Mouse (Mus musculus) midbrain, embryonic 15.5 days (tissue): ENCODE data around the gene Cdc42ep5. TPM values are rescaled to one million over a fixed set of nuclear protein-coding genes. Genes with fewer than 3 reads are reported as not detected.

Experiments
- ATAC-seq: fragments of 200-750 bp; cut with Nextera tagmentation; replicated peaks from 2 replicates; pipeline ENCODE4 v1.8.0; 2017; ENCODE audit warnings: moderate TSS enrichment
- H3K27ac ChIP-seq: fragments of 300-500 bp; sonication (generic); 2 replicates; pipeline ENCODE4 v1.5.1; 2015; ENCODE audit warnings: mild to moderate bottlenecking, inconsistent platforms
- H3K27me3 ChIP-seq: fragments of 300-500 bp; sonication (generic); replicated peaks from 2 replicates; pipeline ENCODE4 v1.6.1; 2015; ENCODE audit warnings: inconsistent platforms
- H3K36me3 ChIP-seq: fragments of 300-500 bp; sonication (generic); replicated peaks from 2 replicates; pipeline ENCODE4 v1.6.1; 2015; ENCODE audit warnings: inconsistent platforms
- H3K4me1 ChIP-seq: fragments of 300-500 bp; sonication (generic); 2 replicates; pipeline ENCODE4 v1.6.1; 2015; ENCODE audit warnings: inconsistent platforms
- H3K4me2 ChIP-seq: fragments of 300-500 bp; sonication (generic); 2 replicates; pipeline ENCODE4 v1.6.1; 2015; ENCODE audit warnings: inconsistent platforms, mild to moderate bottlenecking, moderate library complexity
- H3K4me3 ChIP-seq: fragments of 300-500 bp; sonication (generic); 2 replicates; pipeline ENCODE4 v1.5.1; 2015; ENCODE audit warnings: mild to moderate bottlenecking, inconsistent platforms
- H3K9ac ChIP-seq: fragments of 300-500 bp; sonication (generic); 2 replicates; pipeline ENCODE4 v1.6.1; 2015; ENCODE audit warnings: mild to moderate bottlenecking, inconsistent platforms
- H3K9me3 ChIP-seq: fragments of 300-500 bp; sonication (generic); 2 replicates; pipeline ENCODE4 v1.6.1; 2016; ENCODE audit warnings: inconsistent platforms
- WGBS: fragments of 180-500 bp; shearing (Covaris S2); methylation state at CpG from one replicate; pipeline ENCODE4 v1.1.7; 2015; ENCODE audit warnings: mixed read lengths; 5-methylcytosine and 5-hydroxymethylcytosine counted together
- polyA plus RNA-seq: library from polyadenylated mRNA; unstranded; fragments of >200 nt; fragmentation: Nextera tagmentation; extraction: Ambion mirVana; gene quantifications from 2 replicates; pipeline ENCODE4 v1.2.1, GENCODE M21; 2015

Gene Cdc42ep5
- polyA plus RNA-seq, 1 experiment from 2014 or later = 6.4 TPM

DNA sequence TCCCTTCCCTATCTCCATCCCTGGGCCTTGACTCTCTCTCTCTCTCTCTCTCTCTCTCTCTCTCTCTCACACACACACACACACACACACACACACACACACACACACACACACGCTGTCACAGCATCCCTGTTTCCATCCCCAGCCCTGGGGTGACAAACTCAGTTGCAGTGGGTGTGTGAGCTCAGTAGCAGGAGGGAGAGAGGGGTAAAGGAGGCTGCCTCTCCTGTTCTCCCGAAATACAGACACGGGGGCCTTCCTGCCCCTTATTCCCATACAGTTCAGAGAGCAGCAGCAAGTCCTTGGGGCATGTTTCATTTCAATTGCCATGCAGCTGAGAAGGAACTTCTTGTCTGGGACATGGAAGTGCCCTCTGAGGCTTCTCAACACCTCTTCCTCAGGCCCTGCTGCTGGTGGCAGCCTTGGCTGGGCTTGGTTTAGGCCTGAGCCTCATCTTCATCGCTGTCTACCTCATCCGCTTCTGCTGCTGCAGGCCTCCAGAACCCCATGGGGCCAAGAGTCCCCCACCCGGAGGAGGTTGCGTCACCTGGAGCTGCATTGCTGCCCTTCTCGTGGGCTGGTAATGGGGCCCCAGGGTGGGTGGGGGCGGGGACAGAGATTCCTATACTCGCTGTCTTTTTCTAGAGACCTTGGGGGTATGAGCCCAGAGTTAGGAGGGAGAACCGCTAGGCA lies 42.4 kb downstream of the Cdc42ep5 start:
- Histone ChIP-seq H3K27me3 (no peaks in the 10 kb centered on the region), H3K4me2 (peak overlapping the region; percentile 87), H3K4me1 (peaks cover 63% of the 10 kb centered on the region), H3K9ac (0 out of 2 replicates have a peak overlapping the region, but pooled peaks have one; percentile 20), H3K27ac (peak overlapping the region; percentile 81), H3K9me3 (no peaks in the 10 kb centered on the region), H3K4me3 (no peak overlapping the region), H3K36me3 (no peaks in the 10 kb centered on the region)
- ATAC-seq = no peak
- WGBS = 35% methylated on average over 11 of the region's 11 CpGs

DNA sequence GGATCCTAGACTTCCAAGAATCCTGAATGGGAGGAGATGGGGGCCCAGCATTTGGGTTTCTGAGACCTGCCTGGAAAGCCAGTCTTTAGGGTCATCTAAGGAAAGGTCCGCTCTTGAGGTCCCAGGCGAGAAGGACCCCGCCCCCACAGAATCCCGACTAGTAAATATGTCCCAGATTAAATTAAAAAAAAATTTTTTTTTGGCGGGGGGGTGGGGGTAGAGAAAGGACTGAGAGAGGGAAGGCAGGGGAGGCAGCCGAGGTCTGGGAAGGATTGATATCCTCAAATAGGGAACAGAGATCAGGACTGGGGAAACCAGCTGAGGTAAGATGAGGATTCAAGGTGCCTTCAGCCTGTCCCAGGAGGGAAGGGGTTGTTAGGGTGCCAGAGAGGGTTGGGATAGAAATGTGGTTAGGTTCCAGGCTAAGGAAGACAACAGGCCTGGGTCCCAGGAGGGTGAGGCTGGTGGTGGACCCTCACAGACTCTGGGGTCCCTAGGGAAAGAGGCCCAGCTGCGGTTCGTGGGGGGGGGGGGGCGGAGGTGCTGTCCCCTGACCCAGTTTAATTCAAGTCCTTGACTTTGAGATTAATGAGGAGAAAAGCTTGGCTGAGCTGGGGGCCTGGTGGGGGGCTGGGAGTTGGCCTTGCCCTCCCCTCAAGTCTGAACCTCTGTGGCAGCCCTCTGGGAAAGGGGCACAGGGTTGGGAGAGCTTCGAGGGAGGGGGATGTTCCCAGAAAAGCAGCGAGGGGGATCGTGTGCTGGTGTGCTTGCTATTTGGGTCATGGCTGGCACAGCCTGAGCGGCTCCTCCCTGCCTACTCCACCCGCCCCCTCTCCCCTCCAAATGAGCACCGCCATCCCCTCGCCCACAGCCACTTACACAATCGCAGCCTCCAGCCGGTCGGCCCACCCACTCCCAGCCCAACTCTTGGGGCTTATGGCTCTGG lies 44.4 kb downstream of the Cdc42ep5 start:
- WGBS = 13% methylated on average over 19 of the region's 19 CpGs
- peak overlapping the region; percentile 87 for H3K4me2 ChIP-seq
- H3K9ac ChIP-seq = peak overlapping the region; percentile 81
- no peak for ATAC-seq
- H3K9me3 ChIP-seq = no peaks in the 10 kb centered on the region
- peaks cover 54% of the 10 kb centered on the region for H3K4me1 ChIP-seq
- H3K27ac ChIP-seq = peak overlapping the region; percentile 81
- H3K27me3 ChIP-seq = no peaks in the 10 kb centered on the region
- H3K4me3 ChIP-seq = peak overlapping the region; percentile 89
- H3K36me3 ChIP-seq = no peaks in the 10 kb centered on the region

GRCm38 (mm10) chr7:4119344-4119902 lies 45.2 kb downstream of the Cdc42ep5 start, which contains the start of gene Ttyh1:
Ttyh1 (plus strand) TSS chr7:4119408.
- Histone ChIP-seq H3K9ac (peak within 1 kb of the TSS; percentile 81), H3K4me1 (peaks cover 46% of the 10 kb centered on the region), H3K4me3 (peak within 1 kb of the TSS; percentile 89), H3K9me3 (no peaks in the 10 kb centered on the region), H3K27ac (peak within 1 kb of the TSS; percentile 81), H3K36me3 (no peaks in the 10 kb centered on the region), H3K27me3 (no peaks in the 10 kb centered on the region), H3K4me2 (peak within 1 kb of the TSS; percentile 87)
- WGBS = under 1% methylated on average over 36 of the region's 37 CpGs
- ATAC-seq = peak; percentile 28

DNA sequence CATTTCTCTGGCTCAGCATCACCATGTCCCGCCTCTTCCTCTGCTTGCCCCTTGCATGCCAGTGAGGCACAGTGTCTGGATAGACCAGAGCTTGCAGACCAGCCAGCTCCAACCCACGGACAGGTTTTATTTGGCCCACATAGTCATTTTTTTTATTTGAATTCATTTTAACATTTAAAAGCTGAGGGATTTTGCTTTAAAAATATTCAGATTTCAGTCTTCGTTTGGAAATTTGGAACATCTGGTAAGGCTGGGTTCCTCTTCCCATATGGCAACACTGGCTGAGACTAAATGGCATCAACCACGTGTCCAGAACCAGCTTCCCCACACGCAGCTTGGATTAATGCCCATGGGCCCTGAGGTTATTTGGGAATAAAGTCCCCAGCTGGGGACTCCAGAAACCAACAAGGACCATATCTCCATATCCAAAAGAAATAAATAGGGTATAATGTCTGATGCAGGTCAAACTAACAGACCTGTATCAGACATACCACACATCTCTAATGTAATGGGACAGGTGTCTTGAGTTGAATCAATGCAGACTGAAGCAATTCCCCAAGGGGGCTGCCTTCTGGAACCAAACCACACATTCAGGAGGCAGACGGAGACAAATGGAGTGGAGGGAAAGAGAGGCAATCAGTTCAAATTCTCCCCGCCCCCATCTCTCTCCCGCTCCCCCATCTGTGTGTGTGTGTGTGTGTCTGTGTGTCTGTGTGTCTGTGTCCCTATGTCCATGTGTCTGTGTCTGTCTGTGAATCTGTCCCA lies 47.4 kb downstream of the Cdc42ep5 start:
- H3K36me3 ChIP-seq = no peaks in the 10 kb centered on the region
- H3K4me2 ChIP-seq = no peak overlapping the region
- H3K9ac ChIP-seq = no peak overlapping the region
- 67% methylated on average over 8 of the region's 8 CpGs for WGBS
- H3K4me1 ChIP-seq = peaks cover 27% of the 10 kb centered on the region
- no peak overlapping the region for H3K4me3 ChIP-seq
- no peaks in the 10 kb centered on the region for H3K27me3 ChIP-seq
- ATAC-seq = no peak
- no peaks in the 10 kb centered on the region for H3K9me3 ChIP-seq
- no peak overlapping the region for H3K27ac ChIP-seq

DNA sequence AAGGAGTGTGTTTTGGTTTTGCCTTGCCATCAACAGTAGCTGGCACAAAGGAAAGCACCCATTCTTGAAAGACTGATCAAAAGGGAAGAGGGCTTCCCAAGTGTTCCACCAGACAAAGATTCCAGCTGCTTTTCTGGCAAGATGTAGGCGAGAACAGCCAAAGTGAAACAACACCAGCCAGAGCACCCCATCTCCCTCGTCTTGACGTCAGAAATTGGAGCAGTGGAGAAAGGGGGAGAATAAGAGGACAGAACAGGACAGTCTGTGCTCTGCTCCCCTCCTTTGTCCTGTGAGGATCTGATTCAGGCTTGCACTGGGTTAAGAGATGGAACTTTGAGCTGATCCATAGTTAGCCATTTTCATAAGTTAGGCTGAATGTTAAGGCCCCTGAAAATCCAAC lies 52.9 kb downstream of the Cdc42ep5 start:
- no peak overlapping the region for H3K4me2 ChIP-seq
- no peaks in the 10 kb centered on the region for H3K36me3 ChIP-seq
- no peaks in the 10 kb centered on the region for H3K27me3 ChIP-seq
- H3K4me3 ChIP-seq = no peak overlapping the region
- H3K27ac ChIP-seq = no peak overlapping the region
- no peaks in the 10 kb centered on the region for H3K9me3 ChIP-seq
- no peak for ATAC-seq
- WGBS = 42% methylated on average over 3 of the region's 3 CpGs
- H3K4me1 ChIP-seq = no peaks in the 10 kb centered on the region
- H3K9ac ChIP-seq = no peak overlapping the region

GRCm38 (mm10) chr7:4103411-4103810 lies 61.2 kb downstream of the Cdc42ep5 start:
- Histone ChIP-seq H3K9me3 (no peaks in the 10 kb centered on the region), H3K4me3 (no peak overlapping the region), H3K36me3 (no peaks in the 10 kb centered on the region), H3K27me3 (no peaks in the 10 kb centered on the region), H3K4me1 (no peaks in the 10 kb centered on the region), H3K27ac (no peak overlapping the region), H3K4me2 (no peak overlapping the region), H3K9ac (no peak overlapping the region)
- no peak for ATAC-seq
- 19% methylated on average over 4 of the region's 4 CpGs for WGBS

Other genes starting within 250 kb of the Cdc42ep5 start
- not detected in 2 replicates for gene Lilra6, start 249.4 kb downstream of the Cdc42ep5 start, polyA plus RNA-seq
- 1.7 and 1.9 TPM in 2 replicates for gene Lair1, start 101.7 kb downstream of the Cdc42ep5 start, polyA plus RNA-seq
- 115 and 144 TPM in 2 replicates for gene Ttyh1, start 45.5 kb downstream of the Cdc42ep5 start, polyA plus RNA-seq
- 102 and 104 TPM in 2 replicates for gene Leng8, start 27.8 kb downstream of the Cdc42ep5 start, polyA plus RNA-seq
- 5.2 and 6.0 TPM in 2 replicates for gene Leng9, start 14.5 kb downstream of the Cdc42ep5 start, polyA plus RNA-seq
- gene Lilra5, start 72.9 kb upstream of the Cdc42ep5 start, polyA plus RNA-seq = 0.13 TPM in 1 of 2 replicates, not detected in the other
- not detected in 2 replicates for gene Ncr1, start 172.9 kb upstream of the Cdc42ep5 start, polyA plus RNA-seq
- 0.18 TPM in 1 of 2 replicates, not detected in the other for gene Gp6, start 232.9 kb upstream of the Cdc42ep5 start, polyA plus RNA-seq